Comparison of ENCODE assay signal across 8 mouse cellular contexts in the genomic region with DNA sequence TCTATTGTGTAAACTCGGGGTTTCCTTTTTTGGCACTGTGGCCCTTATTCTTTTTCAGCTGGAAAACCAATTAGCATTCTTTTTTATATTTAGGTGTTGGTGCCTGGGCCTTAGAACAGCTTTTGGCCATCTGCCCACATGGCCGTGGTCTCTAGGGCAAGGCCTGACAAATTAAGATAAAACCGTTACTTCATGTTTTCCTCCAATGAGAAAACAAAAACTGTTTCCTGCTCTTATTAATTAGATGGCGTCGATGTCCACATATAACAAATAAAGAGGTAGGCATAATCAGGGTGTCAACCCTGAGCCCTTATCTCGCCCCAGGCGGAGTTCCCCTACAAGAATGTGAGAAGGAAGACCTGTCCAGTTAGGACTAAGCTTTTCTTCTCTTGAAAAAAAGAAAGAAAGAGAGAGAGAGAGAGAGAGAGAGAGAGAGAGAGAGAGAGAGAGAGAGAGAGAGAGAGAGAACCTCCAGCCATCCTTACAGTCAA.
A peak's percentile ranks its signal among the peaks of the same experiment; 100 is the strongest.
DNase-seq lines count a peak whose midpoint lies in the region; ATAC-seq and TF ChIP-seq lines count a peak whose summit lies in the region.

No protein-coding gene starts in this region.

- H3K36me3 ChIP-seq in liver, adult 2 months (ENCODE audit: control insufficient read depth, insufficient read depth, low read length) = no peaks in the 10 kb centered on the region
- no peaks in the 10 kb centered on the region for H3K36me3 ChIP-seq in liver, embryonic 11.5 days (ENCODE audit: control insufficient read depth, insufficient read depth, low read length)
- H3K36me3 ChIP-seq in forebrain, embryonic 13.5 days (ENCODE audit: poor library complexity, severe bottlenecking) = no peaks in the 10 kb centered on the region
- no peaks in the 10 kb centered on the region for H3K36me3 ChIP-seq in hindbrain, embryonic 13.5 days
- H3K36me3 ChIP-seq in midbrain, embryonic 15.5 days (replicated peaks) = no peaks in the 10 kb centered on the region

- no peak overlapping the region for H3K9ac ChIP-seq in liver, adult 2 months (ENCODE audit: low read depth, low read length)
- no peak overlapping the region for H3K9ac ChIP-seq in liver, embryonic 11.5 days (ENCODE audit: low read depth, low read length)
- 0 out of 2 replicates have a peak overlapping the region, but pooled peaks have one; percentile 2 for H3K9ac ChIP-seq in forebrain, embryonic 13.5 days
- peak overlapping the region; percentile 24; the same call in 1 of the 2 replicates for H3K9ac ChIP-seq in hindbrain, embryonic 13.5 days
- no peak overlapping the region for H3K9ac ChIP-seq in midbrain, embryonic 15.5 days

- no peak for TF ChIP-seq POLR2A in liver, adult 2 months (IDR thresholded peaks at IDR 0.05; ENCODE audit: extremely low read depth, insufficient read depth, low read length)

- H3K27me3 ChIP-seq in liver, adult 2 months (ENCODE audit: control insufficient read depth, insufficient read depth, low read length) = no peaks in the 10 kb centered on the region
- no peaks in the 10 kb centered on the region for H3K27me3 ChIP-seq in liver, embryonic 11.5 days (replicated peaks; ENCODE audit: control insufficient read depth, insufficient read depth, low read length)
- H3K27me3 ChIP-seq in forebrain, embryonic 13.5 days = no peaks in the 10 kb centered on the region
- 0 out of 2 replicates have a peak, but pooled peaks cover 4% of the 10 kb centered on the region for H3K27me3 ChIP-seq in hindbrain, embryonic 13.5 days
- no peaks in the 10 kb centered on the region for H3K27me3 ChIP-seq in midbrain, embryonic 15.5 days (replicated peaks)

- no peaks in the 10 kb centered on the region for H3K79me2 ChIP-seq in liver, adult 2 months (ENCODE audit: control insufficient read depth, insufficient read depth, low read length)

- TF ChIP-seq CTCF in liver, adult 2 months (IDR thresholded peaks at IDR 0.05; ENCODE audit: low read depth, low read length) = no peak

- peak overlapping the region; percentile 45 for H3K27ac ChIP-seq in liver, adult 2 months (replicated peaks; ENCODE audit: insufficient read depth, low read depth, low read length)
- H3K27ac ChIP-seq in liver, embryonic 11.5 days (ENCODE audit: low read depth, low read length) = no peak overlapping the region
- H3K27ac ChIP-seq in forebrain, embryonic 13.5 days = peak overlapping the region; percentile 68
- H3K27ac ChIP-seq in hindbrain, embryonic 13.5 days = peak overlapping the region; percentile 73
- H3K27ac ChIP-seq in midbrain, embryonic 15.5 days = peak overlapping the region; percentile 68

- no peak for ATAC-seq in liver, embryonic 11.5 days (replicated peaks; ENCODE audit: low FRiP score)
- peak; percentile 4 for ATAC-seq in forebrain, embryonic 13.5 days
- peak; percentile 8; the same call in 1 of the 2 replicates for ATAC-seq in hindbrain, embryonic 13.5 days (ENCODE audit: low FRiP score)
- ATAC-seq in midbrain, embryonic 15.5 days (replicated peaks) = peak; percentile 21

- 70% methylated on average over 7 of the region's 7 CpGs for WGBS in liver, adult 2 months
- WGBS in liver, embryonic 11.5 days = 57% methylated on average over 7 of the region's 7 CpGs
- WGBS in forebrain, embryonic 13.5 days = 18% methylated on average over 7 of the region's 7 CpGs
- WGBS in hindbrain, embryonic 13.5 days = 34% methylated on average over 7 of the region's 7 CpGs
- 23% methylated on average over 7 of the region's 7 CpGs for WGBS in midbrain, embryonic 15.5 days

- H3K4me3 ChIP-seq in liver, adult 2 months (ENCODE audit: insufficient read depth, low read depth, low read length) = no peak overlapping the region
- no peak overlapping the region for H3K4me3 ChIP-seq in liver, embryonic 11.5 days (ENCODE audit: low read depth, low read length)
- H3K4me3 ChIP-seq in forebrain, embryonic 13.5 days = no peak overlapping the region
- 0 out of 2 replicates have a peak overlapping the region, but pooled peaks have one; percentile 7 for H3K4me3 ChIP-seq in hindbrain, embryonic 13.5 days
- no peak overlapping the region for H3K4me3 ChIP-seq in midbrain, embryonic 15.5 days

- intact Hi-C loops in left cerebral cortex, postnatal 25 days (cut with DNase I) = loop anchor here (1.0 to 5.0 kb wide), 3 partner anchors 59 to 135 kb away; partner anchors contain the start of genes Cav1 and Cav2

- peak; percentile 25 for DNase-seq in liver, adult 2 months (ENCODE audit: extremely low read depth, low read depth, low spot score)
- DNase-seq in liver, embryonic 11.5 days (ENCODE audit: low spot score) = no peak
- no peak for DNase-seq in frontal cortex, postnatal 36 days (ENCODE audit: low spot score in 2 of 2)
- no peak for DNase-seq in cerebellum, adult 9-10 months
- DNase-seq in left cerebral cortex, postnatal 25 days (ENCODE audit: low spot score in 2 of 2) = no peak

- no peak overlapping the region for H3K4me2 ChIP-seq in liver, embryonic 11.5 days
- peak overlapping the region; percentile 46 for H3K4me2 ChIP-seq in forebrain, embryonic 13.5 days
- H3K4me2 ChIP-seq in hindbrain, embryonic 13.5 days = peak overlapping the region; percentile 38
- peak overlapping the region; percentile 34 for H3K4me2 ChIP-seq in midbrain, embryonic 15.5 days

- H3K4me1 ChIP-seq in liver, adult 2 months (ENCODE audit: control insufficient read depth, insufficient read depth, low read length) = peaks cover 6% of the 10 kb centered on the region
- no peaks in the 10 kb centered on the region for H3K4me1 ChIP-seq in liver, embryonic 11.5 days (replicated peaks; ENCODE audit: control insufficient read depth, insufficient read depth, low read length)
- H3K4me1 ChIP-seq in forebrain, embryonic 13.5 days = peaks cover 27% of the 10 kb centered on the region
- peaks cover 32% of the 10 kb centered on the region for H3K4me1 ChIP-seq in hindbrain, embryonic 13.5 days (replicated peaks)
- peaks cover 25% of the 10 kb centered on the region for H3K4me1 ChIP-seq in midbrain, embryonic 15.5 days

- no peaks in the 10 kb centered on the region for H3K9me3 ChIP-seq in liver, embryonic 11.5 days (ENCODE audit: control insufficient read depth, low read length)
- no peaks in the 10 kb centered on the region for H3K9me3 ChIP-seq in forebrain, embryonic 13.5 days (replicated peaks)
- H3K9me3 ChIP-seq in hindbrain, embryonic 13.5 days = no peaks in the 10 kb centered on the region
- no peaks in the 10 kb centered on the region for H3K9me3 ChIP-seq in midbrain, embryonic 15.5 days

Comparison
In these comparisons a context has a peak if more than half of its experiments do, and no peak if none do; other contexts are left out.
1. H3K9ac ChIP-seq: peak in forebrain, embryonic 13.5 days (single experiment) and hindbrain, embryonic 13.5 days (single experiment); none in liver, adult 2 months (single experiment), liver, embryonic 11.5 days (single experiment) and midbrain, embryonic 15.5 days (single experiment).